ENCODE assay signal across 10 mouse cellular contexts in the genomic region with DNA sequence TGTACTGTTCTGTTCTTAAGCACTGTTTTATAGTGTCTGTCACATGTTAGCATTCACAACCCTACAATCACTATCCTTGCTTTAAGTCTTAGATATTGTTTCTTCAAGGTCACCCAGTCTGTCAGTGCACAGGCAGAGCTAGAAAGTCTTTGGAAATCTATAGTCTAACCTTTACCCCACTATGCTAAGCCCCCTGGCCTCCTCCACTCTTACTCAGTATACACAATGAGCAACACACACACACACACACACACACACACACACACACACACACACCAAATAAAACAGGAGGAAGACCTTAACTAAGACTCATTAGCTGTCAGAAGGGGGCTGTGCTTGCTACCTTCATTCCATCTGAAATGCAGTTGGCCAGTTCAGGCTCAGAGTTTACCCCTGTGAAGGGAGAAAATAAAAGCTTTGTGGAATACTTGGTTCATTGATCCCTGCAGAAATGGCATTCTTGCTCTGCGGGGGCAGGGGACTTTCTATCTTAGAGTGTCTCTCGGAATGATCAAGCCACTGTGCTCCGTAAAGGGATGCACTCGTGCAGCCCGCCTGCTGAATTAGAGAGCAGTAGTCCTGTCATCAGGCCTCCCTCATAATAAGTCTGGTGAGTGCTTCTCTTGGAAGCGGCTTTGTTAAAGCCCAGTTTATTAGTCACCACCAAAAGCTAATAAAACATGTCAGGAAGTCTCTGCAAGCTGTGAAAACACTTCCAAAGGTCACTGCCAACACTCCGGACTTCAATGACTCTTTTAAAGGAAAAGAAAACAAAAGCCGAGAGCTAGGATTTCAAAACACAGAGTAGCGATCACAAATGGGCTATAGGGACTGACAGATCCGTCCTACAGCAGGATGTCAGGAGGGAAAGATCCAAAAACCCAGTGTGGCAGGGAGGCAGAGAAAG.
DNase-seq lines count a peak whose midpoint lies in the region; ATAC-seq lines count a peak whose summit lies in the region.
"Had no signal": no experiment of that assay in that cellular context is flagged by ENCODE, and none has a peak within 500 bp of the region (broad histone marks: within the 10 kb centered on the region; RNA-seq: fewer than 3 reads in every experiment).

No protein-coding gene starts in this region.

- no peak; the same call in 1 of the 2 replicates for ATAC-seq in heart, embryonic 12.5 days (ENCODE audit: insufficient number of reproducible peaks, low FRiP score)
- ATAC-seq in erythroblast, adult 5-6 weeks (replicated peaks; ENCODE audit: low FRiP score, poor library complexity, severe bottlenecking), result no peak

- 31% methylated on average over 10 of the region's 10 CpGs for WGBS in heart, embryonic 12.5 days

- H3K9ac ChIP-seq in heart, embryonic 12.5 days, result no peak overlapping the region

- H3K4me2 ChIP-seq in heart, embryonic 12.5 days, result peak overlapping the region; percentile 23

- intact Hi-C loops in heart, postnatal 36 days (cut with DNase I), result no loop called here

- peaks cover 15% of the 10 kb centered on the region for H3K4me1 ChIP-seq in heart, embryonic 12.5 days (replicated peaks)

- H3K27me3 ChIP-seq in heart, embryonic 12.5 days (replicated peaks), result peaks cover 9% of the 10 kb centered on the region; the same call in 1 of the 2 replicates
- H3K27me3 ChIP-seq: CH12.LX had no signal

- H3K9me3 ChIP-seq in heart, embryonic 12.5 days (replicated peaks), result no peaks in the 10 kb centered on the region

- no peak for DNase-seq in heart, postnatal 36 days
- DNase-seq in embryo, embryonic 11 days, result peak; percentile 67
- peak; percentile 31 for DNase-seq in kidney, postnatal 14 days
- peak; percentile 34 for DNase-seq in neural tube, embryonic 10.5 days (ENCODE audit: extremely low spot score, low spot score)
- DNase-seq in cerebellum, postnatal 36 days, result no peak
- no peak for DNase-seq in right cerebral cortex, adult 18-20 months
- DNase-seq: thymus, adult 2 months had no signal

- H3K4me3 ChIP-seq in heart, embryonic 12.5 days, result no peak overlapping the region

- no peaks in the 10 kb centered on the region for H3K36me3 ChIP-seq in heart, embryonic 12.5 days

- H3K27ac ChIP-seq in heart, embryonic 12.5 days (ENCODE audit: poor library complexity, severe bottlenecking), result no peak overlapping the region

Comparison
In these comparisons a context has a peak if more than half of its experiments do, and no peak if none do; other contexts are left out.
1. DNase-seq: peak in embryo, embryonic 11 days (single experiment), kidney, postnatal 14 days (single experiment) and neural tube, embryonic 10.5 days (single experiment); none in heart, postnatal 36 days (0 of 2), cerebellum, postnatal 36 days (0 of 2) and right cerebral cortex, adult 18-20 months (single experiment).